Mouse (Mus musculus) gonadal fat pad, adult 2 months (tissue): Measurements from ENCODE around the gene Rapgef2. TPM values are rescaled to one million over a fixed set of nuclear protein-coding genes. Genes with fewer than 3 reads are reported as not detected.
"Not testable (repeated sequence)": the region's sequence is repeated elsewhere in the genome, so short reads cannot be mapped to it uniquely, and the experiment has no call there.

Experiments
- DNase-seq: peaks from one replicate; pipeline ENCODE4 v3.0.0-alpha.2; 2012; ENCODE audit warnings: low read depth
- polyA plus RNA-seq: library from polyadenylated mRNA; depleted of rRNA; stranded (reverse); fragments of >200 nt; gene quantifications from 2 replicates; pipeline ENCODE4 v1.2.3, GENCODE M21; 2012

The Rapgef2 gene
- polyA plus RNA-seq, 1 experiment: 9.5 TPM

DNA sequence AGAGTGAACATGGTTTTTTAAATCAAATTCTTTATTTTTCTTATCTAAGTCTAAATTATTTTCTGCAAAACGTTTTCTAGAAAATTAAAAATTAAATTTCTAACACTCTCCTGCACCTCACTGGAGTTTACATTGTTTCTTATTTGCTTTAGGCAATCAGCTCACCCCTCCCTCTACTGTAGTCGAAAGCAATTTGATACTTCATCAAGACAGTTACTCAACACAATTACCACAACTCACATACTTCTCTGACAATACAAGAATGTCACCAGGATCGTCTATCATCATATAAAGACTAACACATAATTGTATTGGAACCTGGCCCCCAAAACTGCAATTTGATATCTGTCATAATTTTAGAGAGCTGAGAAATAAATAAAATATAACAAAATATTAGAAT lies 51.8 kb downstream of the Rapgef2 start:
- DNase-seq: no peak

DNA sequence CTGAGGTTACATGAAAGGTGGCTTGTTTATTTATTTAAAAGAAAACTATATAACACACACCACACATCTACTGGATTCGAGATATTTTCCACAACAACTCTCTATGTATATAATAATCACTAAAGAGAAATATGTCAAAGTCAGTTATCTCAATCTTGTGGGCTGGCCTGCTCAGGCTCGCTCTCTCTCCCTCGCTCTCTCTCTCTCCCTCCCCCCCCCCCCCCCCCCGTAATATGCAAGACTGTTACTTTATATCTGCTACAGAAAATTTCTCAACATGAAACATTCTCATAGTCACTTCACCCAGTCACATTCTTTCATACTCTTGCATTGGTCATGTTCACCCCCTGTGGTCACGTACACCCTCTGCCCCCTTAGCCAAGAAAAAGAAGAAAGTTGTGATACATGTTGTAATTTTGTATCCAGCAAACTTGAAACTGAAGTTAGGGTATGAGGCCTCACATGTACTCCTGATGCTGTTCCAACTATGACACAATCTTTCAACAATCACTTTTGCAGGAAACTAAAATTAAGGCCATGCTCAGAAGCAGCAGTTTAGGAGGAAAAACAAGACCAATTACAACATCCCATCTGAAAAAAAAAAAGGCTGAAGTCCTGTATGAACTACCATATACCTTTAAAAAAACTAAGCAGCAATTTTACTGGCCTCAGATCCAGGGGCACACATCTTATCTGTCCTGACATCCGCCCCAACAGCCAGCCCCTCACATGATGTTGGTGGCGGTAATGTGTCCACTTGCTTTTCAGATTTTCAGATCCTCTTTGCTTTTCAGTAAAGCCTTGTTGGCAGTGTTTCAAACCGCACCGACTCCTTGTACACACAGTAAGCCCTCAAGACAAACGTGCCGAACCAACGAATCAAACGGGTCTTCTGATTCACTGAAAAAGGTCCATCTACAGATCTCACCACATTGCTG lies 52.6 kb downstream of the Rapgef2 start:
- peak; percentile 8 for DNase-seq

DNA sequence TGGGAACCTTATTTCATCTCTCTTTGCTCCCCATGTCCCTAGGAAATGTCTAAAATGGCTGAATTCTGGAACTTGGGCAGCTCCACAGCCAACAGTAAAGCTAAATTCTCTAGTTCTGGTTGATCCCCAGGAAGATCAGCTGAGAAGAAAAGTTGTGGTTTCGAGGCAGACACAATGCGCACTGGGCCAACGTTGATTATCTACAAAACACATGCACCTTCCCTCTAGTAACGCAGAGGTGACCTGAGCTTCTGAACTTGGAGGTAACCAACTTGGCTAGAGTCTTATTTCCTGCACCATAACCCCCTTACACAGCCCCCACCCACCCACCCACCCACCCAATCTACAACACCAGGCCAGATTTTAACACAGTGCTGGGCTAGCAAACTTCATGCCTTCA lies 55.6 kb downstream of the Rapgef2 start:
- no peak for DNase-seq

DNA sequence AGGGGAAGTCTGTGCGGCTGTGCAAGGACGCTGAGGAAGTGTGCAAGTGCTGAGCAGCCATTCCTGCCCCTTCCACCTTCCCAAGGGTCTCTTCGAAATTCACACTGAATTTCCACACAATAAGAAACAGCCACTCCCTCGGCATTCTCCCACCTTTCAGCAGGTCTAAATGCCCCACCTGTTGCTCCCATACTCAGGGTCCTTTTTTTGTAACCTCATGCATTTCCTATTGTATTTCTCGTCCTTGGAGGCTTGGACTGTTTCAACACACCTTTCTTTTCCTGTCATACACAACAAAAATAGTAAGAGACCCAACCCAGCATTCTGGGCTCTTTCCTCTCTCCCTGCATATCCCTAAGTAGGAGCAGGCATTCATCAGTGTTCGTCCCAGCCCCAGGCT lies 56.8 kb downstream of the Rapgef2 start:
- no peak for DNase-seq

GRCm38 (mm10) chr3:79228304-79228703 lies 58.0 kb downstream of the Rapgef2 start:
- DNase-seq: no peak

DNA sequence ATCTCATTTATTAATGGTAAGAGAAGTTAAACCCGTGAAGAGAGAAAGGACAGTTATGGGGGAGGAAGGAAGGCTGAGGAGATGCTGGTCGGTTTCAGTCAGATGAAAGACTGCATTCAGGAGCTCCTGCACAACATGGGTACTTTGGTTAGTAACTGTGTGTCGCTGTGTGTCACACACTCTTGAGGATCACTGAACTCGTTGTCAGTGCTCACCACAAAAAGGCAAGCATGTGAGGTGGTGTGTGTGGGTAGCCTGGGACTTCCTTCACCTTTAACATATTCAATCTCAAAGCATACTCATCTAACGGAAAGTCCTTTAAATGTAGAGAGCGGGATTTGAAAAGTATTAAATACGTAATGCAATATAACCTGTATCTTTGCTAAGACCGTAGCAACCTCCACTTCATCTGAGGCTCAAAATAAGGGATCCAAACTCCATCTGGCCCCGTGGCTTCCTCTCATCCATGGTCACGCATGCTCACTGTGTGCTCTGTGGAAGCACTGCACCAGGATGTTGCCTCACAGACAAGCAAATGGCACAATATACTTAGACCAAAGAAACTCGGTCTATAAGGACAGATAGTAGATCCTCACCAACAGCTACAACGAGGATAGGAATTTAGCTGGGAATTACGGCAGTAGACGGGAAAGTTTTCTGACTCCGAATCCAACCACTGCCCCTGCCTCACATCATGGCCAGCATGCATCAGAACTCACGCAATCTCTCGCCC lies 58.8 kb downstream of the Rapgef2 start:
- no peak for DNase-seq

- not testable (repeated sequence) for DNase-seq
Observed at GRCm38 (mm10) chr3:79226807-79227206, 59.5 kb downstream of the Rapgef2 start.

- no peak for DNase-seq
Observed at GRCm38 (mm10) chr3:79225888-79226287, 60.4 kb downstream of the Rapgef2 start.

DNA sequence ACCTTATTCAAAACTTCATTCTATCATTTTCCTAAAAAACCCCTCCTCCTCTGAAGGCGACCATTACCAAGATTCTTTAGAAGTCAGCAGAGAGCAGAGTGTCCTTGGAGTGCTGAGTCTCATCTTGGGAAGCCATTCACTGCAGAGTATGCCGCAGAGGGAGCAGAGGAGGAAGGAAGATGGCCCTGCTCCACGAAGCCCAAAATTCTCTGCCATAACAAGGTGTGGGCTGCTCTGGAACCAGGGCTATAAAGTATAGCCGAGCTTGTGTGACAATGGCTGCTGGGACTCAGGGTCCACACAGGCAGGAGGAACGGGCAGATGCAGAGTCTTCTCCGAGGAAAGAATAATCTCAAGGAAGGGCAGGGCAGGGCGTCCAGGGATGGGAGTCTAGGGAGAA lies 62.0 kb downstream of the Rapgef2 start:
- DNase-seq: no peak

DNA sequence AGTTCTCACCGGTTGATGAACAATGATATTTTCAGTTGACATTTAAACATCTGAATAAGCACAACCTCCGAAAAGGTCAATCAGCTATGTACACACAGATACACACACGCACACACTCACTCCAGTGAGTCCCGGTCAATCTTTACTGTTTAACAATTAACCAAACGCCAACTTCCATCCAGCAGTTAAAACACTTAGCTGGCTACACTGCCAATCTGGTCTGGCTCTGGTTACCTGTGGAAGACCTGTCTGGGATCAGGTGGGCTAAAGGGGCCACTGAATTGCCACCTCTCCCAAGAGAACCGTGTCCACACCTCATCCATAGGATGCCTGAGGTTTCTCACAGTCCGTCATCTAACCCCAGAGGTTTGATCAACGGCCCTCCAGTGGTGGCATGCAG lies 63.0 kb downstream of the Rapgef2 start:
- no peak for DNase-seq

DNA sequence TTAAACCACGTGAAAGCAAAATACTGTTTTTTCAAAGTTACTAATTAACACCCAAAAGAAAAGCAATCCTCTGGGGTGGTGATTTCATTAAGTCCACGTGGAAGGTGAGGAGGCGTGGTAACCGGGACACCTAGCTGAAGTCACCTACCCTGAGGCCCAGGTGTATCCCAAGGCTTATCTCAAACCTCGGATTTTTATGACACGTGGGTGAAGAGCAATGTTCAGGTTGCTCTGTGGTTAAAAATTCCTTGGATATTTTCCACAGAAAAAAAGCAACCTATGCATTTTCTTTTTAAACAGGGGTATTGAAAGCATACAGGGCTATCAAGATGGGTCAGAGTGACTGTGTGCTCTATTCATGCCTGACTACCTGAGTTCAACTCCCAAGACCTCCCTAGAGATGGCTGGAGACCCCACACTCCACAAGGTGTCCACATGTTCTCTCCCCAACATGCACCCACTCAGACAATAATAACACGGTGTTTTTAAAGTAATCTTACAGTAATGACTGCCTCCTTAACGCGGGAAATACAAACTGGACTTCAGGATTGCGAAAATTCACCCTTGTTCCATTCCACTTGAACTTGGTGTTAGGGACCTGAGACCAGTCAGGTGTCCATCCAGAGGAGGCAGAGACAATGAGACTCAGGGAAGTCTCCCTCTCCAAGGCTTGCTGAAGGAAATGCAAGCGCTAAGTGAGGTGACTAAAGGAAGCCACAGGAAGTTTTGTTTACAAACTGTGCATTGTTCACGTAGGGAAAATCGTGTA lies 63.9 kb downstream of the Rapgef2 start:
- DNase-seq: no peak

- no peak for DNase-seq
Observed at GRCm38 (mm10) chr3:79221296-79222191, 64.8 kb downstream of the Rapgef2 start.

DNA sequence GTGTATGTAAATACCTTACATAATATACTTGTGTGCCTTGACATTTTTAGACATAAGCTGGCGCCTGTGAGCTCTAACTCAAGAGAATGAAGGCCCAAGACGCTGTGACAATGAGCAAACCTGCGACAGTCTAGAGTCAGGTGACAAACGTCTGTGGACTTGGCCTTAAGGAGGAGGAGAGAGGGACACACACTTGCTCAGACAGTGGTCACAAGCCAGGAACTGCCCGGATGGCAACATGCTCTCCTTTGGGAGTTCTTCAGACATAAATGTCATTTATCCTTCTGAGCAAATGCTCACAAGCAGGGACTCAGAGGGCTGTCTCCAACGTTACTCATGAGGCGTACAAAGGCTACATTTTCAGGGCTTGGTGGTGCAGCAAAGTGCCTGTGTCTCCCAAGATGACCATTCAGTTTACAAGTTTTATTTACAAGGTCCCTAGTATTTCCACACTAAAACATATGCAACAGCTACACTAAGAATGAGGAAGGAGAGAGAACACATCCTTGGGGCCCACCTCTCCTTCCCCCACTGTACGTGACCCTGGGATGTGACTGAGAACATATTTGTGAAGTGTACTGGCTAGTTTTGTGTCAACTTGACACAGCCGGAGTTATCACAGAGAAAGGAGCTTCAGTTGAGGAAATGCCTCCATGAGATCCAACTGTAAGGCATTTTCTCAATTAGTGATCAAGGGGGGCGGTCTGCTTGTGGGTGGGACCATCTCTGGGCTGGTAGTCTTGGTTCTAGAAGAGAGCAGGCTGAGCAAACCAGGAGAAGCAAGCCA lies 67.0 kb downstream of the Rapgef2 start:
- DNase-seq: no peak

DNA sequence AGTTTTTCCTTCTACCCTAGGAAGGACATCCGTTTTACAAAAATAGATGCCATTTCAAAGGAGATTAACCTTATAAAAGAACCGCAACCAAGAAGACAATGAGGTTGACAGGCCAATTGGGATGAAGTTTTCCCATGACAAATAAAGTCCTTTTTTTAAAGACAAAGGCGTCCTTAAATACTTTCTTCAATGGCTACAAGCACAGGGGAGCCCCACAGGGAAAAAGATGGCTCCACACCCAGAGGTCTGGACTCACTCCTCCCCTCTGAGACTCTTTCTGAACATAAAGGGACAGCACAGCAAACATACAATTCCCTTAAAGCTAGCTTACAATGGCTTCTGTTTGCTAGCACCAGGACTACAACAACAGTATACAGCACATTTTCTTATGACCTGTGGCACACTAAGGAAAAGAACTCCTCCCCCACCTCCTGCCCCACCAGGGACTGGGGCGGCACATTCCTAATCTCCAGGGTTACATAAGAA lies 67.7 kb downstream of the Rapgef2 start:
- no peak for DNase-seq

DNA sequence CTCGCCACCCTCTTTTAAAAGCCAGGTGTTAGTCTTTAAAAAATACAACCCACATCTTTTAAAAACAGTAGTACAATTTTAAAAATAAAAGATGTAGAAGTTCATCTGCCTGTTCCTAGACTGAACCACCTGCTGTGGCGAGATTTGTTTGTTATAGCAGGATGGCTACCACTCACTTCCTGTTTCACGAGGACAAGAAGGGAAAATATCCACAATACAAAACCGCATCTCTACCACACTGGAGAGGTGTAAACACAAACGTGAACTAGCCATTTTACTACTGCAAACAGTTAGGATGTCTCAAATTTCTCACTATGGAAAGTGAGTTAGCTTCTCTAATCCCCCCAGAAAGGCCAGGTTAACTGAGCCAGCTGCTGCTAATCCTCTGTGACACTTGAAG lies 76.1 kb downstream of the Rapgef2 start:
- DNase-seq: no peak

DNA sequence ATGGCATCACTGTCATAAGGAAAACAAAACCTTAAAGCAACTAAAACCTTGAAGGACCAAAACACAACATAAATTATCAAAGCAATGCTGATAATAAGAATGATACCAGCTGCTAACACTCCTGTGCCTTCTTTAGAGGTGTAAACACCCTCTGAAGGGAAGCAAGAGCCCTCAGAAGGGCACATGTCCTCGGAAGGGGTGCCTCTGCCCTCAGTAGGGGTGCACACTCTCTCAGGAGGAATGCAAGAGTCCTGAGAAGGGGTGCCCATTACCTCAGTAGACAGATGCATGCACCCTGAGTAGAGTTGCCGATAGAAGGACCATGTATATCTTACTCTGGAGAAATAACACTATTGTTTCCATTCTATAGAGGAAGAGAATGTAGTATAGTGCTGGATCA lies 79.1 kb downstream of the Rapgef2 start:
- no peak for DNase-seq

DNA sequence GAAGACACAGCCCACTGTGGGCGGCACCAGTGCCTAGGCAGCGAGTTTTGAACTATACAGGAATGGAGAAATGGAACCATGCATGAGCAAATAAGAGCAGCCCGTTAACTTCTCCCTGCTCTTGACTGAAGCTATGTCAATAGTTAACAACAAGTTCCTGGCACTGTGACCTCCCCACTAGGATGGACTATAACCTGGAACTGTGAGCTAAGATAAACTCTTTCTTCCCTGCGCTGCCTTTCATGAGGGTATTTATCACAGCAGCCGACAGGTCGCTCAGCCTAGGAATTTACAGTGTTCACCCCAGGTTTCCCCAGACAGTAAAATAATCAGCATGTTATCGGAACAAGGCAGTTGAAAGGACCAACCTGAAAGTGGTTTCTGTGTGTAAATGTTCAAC lies 79.8 kb downstream of the Rapgef2 start:
- DNase-seq: no peak

- no peak for DNase-seq
Observed at GRCm38 (mm10) chr3:79205981-79206380, 80.3 kb downstream of the Rapgef2 start.

- DNase-seq: no peak
Observed at GRCm38 (mm10) chr3:79205112-79205511, 81.2 kb downstream of the Rapgef2 start.

- DNase-seq: no peak
Observed at GRCm38 (mm10) chr3:79204261-79204660, 82.1 kb downstream of the Rapgef2 start.
